Mouse (Mus musculus) embryo, embryonic 9.5 days (tissue): ENCODE measurements around the gene Ccdc106.

Experiments used
- DNase-seq: peaks from one replicate; pipeline ENCODE4 v3.0.0-alpha.2; 2017; ENCODE audit errors: extremely low spot score

The Ccdc106 gene

GRCm38 (mm10) chr7:5080815-5081214, 60.5 kb downstream of the Ccdc106 start:
- no peak for DNase-seq

- no peak for DNase-seq
Observed at GRCm38 (mm10) chr7:5081241-5081640, 60.9 kb downstream of the Ccdc106 start.

- no peak for DNase-seq
Observed at GRCm38 (mm10) chr7:5081939-5082338, 61.6 kb downstream of the Ccdc106 start.

GRCm38 (mm10) chr7:5083325-5084105, 63.2 kb downstream of the Ccdc106 start:
- DNase-seq, result no peak

GRCm38 (mm10) chr7:5085512-5085911, 65.2 kb downstream of the Ccdc106 start:
- DNase-seq, result no peak

- DNase-seq, result no peak
Observed at GRCm38 (mm10) chr7:5086921-5087440, 66.6 kb downstream of the Ccdc106 start.

GRCm38 (mm10) chr7:5087886-5088285, 67.5 kb downstream of the Ccdc106 start:
- DNase-seq, result no peak

GRCm38 (mm10) chr7:5089853-5090252, 69.5 kb downstream of the Ccdc106 start:
- no peak for DNase-seq

GRCm38 (mm10) chr7:5091008-5091728, 70.8 kb downstream of the Ccdc106 start:
- no peak for DNase-seq

- no peak for DNase-seq
Observed at GRCm38 (mm10) chr7:5092381-5092780, 72.0 kb downstream of the Ccdc106 start.

GRCm38 (mm10) chr7:5092831-5093510, 72.6 kb downstream of the Ccdc106 start:
- DNase-seq, result no peak

GRCm38 (mm10) chr7:5098769-5099168, 78.4 kb downstream of the Ccdc106 start:
- no peak for DNase-seq

GRCm38 (mm10) chr7:5099796-5100195, 79.4 kb downstream of the Ccdc106 start:
- no peak for DNase-seq

- DNase-seq, result no peak
Observed at GRCm38 (mm10) chr7:5101066-5101663, 80.8 kb downstream of the Ccdc106 start.

GRCm38 (mm10) chr7:5102564-5102963, 82.2 kb downstream of the Ccdc106 start:
- no peak for DNase-seq

- DNase-seq, result no peak
Observed at GRCm38 (mm10) chr7:5108272-5108671, 87.9 kb downstream of the Ccdc106 start.

- no peak for DNase-seq
Observed at GRCm38 (mm10) chr7:5109301-5109700, 88.9 kb downstream of the Ccdc106 start.
